Mouse (Mus musculus): ENCODE data around the gene Cnnm1. TPM values are rescaled to one million over a fixed set of nuclear protein-coding genes. Genes with fewer than 3 reads are reported as not detected.

The Cnnm1 gene
- 0.08 and 0.09 TPM in 2 replicates for polyA plus RNA-seq (2015; fragmentation: Nextera tagmentation; extraction: Ambion mirVana)

GRCm38 (mm10) chr19:43440112-43440737, at the start of gene Cnnm1:
Cnnm1 (plus strand) TSS chr19:43440436.
- peak; percentile 45; the same call in 1 of the 2 replicates for ATAC-seq (ENCODE audit: low read depth)
- Histone ChIP-seq H3K36me3 (ENCODE audit: control insufficient read depth, insufficient read depth, low read length) (no peaks in the 10 kb centered on the region), H3K4me3 (ENCODE audit: low read length) (peak within 1 kb of the TSS; percentile 56), H3K9me3 (ENCODE audit: control insufficient read depth, low read length) (no peaks in the 10 kb centered on the region), H3K9ac (ENCODE audit: low read length) (no peak within 1 kb of the TSS), H3K27ac (ENCODE audit: low read length) (no peak within 1 kb of the TSS), H3K27me3 (ENCODE audit: control insufficient read depth, insufficient read depth, low read depth, low read length) (peaks cover 55% of the 10 kb centered on the region), H3K4me1 (replicated peaks; ENCODE audit: control insufficient read depth, insufficient read depth, low read length) (peaks cover 11% of the 10 kb centered on the region), H3K4me2 (ENCODE audit: low read depth, low read length) (peak within 1 kb of the TSS; percentile 92)
- under 1% methylated on average over 42 of the region's 51 CpGs for WGBS

GRCm38 (mm10) chr19:43396327-43396726, 43.9 kb upstream of the Cnnm1 start:
- Histone ChIP-seq H3K4me1 (replicated peaks; ENCODE audit: control insufficient read depth, insufficient read depth, low read length) (no peaks in the 10 kb centered on the region), H3K36me3 (ENCODE audit: control insufficient read depth, insufficient read depth, low read length) (no peaks in the 10 kb centered on the region), H3K9ac (ENCODE audit: low read length) (no peak overlapping the region), H3K4me2 (ENCODE audit: low read depth, low read length) (no peak overlapping the region), H3K4me3 (ENCODE audit: low read length) (no peak overlapping the region), H3K27ac (ENCODE audit: low read length) (no peak overlapping the region), H3K9me3 (ENCODE audit: control insufficient read depth, low read length) (no peaks in the 10 kb centered on the region), H3K27me3 (ENCODE audit: control insufficient read depth, insufficient read depth, low read depth, low read length) (0 out of 2 replicates have a peak, but pooled peaks cover 2% of the 10 kb centered on the region)
- 2% methylated on average over 4 of the region's 4 CpGs for WGBS
- peak; percentile 61; the same call in 1 of the 2 replicates for ATAC-seq (ENCODE audit: low read depth)

- Histone ChIP-seq H3K4me2 (ENCODE audit: low read depth, low read length) (no peak overlapping the region), H3K27me3 (ENCODE audit: control insufficient read depth, insufficient read depth, low read depth, low read length) (no peaks in the 10 kb centered on the region), H3K36me3 (ENCODE audit: control insufficient read depth, insufficient read depth, low read length) (no peaks in the 10 kb centered on the region), H3K4me3 (ENCODE audit: low read length) (no peak overlapping the region), H3K27ac (ENCODE audit: low read length) (no peak overlapping the region), H3K9me3 (ENCODE audit: control insufficient read depth, low read length) (no peaks in the 10 kb centered on the region), H3K9ac (ENCODE audit: low read length) (no peak overlapping the region), H3K4me1 (replicated peaks; ENCODE audit: control insufficient read depth, insufficient read depth, low read length) (no peaks in the 10 kb centered on the region)
- WGBS, result 9% methylated on average over 1 of the region's 1 CpGs
- ATAC-seq (ENCODE audit: low read depth), result no peak
Measured at GRCm38 (mm10) chr19:43407181-43407580, 33.1 kb upstream of the Cnnm1 start.

- H3K36me3 ChIP-seq (ENCODE audit: control insufficient read depth, insufficient read depth, low read length), result no peaks in the 10 kb centered on the region
- no peak overlapping the region for H3K4me3 ChIP-seq (ENCODE audit: low read length)
- H3K4me1 ChIP-seq (replicated peaks; ENCODE audit: control insufficient read depth, insufficient read depth, low read length), result no peaks in the 10 kb centered on the region
- H3K4me2 ChIP-seq (ENCODE audit: low read depth, low read length), result no peak overlapping the region
- peak; percentile 85 for ATAC-seq (ENCODE audit: low read depth)
- no peak overlapping the region for H3K9ac ChIP-seq (ENCODE audit: low read length)
- no peaks in the 10 kb centered on the region for H3K27me3 ChIP-seq (ENCODE audit: control insufficient read depth, insufficient read depth, low read depth, low read length)
- WGBS, result 20% methylated on average over 2 of the region's 2 CpGs
- no peaks in the 10 kb centered on the region for H3K9me3 ChIP-seq (ENCODE audit: control insufficient read depth, low read length)
- no peak overlapping the region for H3K27ac ChIP-seq (ENCODE audit: low read length)
Measured at GRCm38 (mm10) chr19:43415565-43415964, 24.7 kb upstream of the Cnnm1 start.

GRCm38 (mm10) chr19:43420506-43420905, 19.7 kb upstream of the Cnnm1 start:
- Histone ChIP-seq H3K27ac (ENCODE audit: low read length) (no peak overlapping the region), H3K27me3 (ENCODE audit: control insufficient read depth, insufficient read depth, low read depth, low read length) (no peaks in the 10 kb centered on the region), H3K9me3 (ENCODE audit: control insufficient read depth, low read length) (no peaks in the 10 kb centered on the region), H3K4me2 (ENCODE audit: low read depth, low read length) (no peak overlapping the region), H3K9ac (ENCODE audit: low read length) (no peak overlapping the region), H3K4me1 (replicated peaks; ENCODE audit: control insufficient read depth, insufficient read depth, low read length) (no peaks in the 10 kb centered on the region), H3K36me3 (ENCODE audit: control insufficient read depth, insufficient read depth, low read length) (no peaks in the 10 kb centered on the region), H3K4me3 (ENCODE audit: low read length) (no peak overlapping the region)
- WGBS, result 77% methylated on average over 3 of the region's 3 CpGs
- ATAC-seq (ENCODE audit: low read depth), result no peak

- Histone ChIP-seq H3K4me3 (ENCODE audit: low read length) (no peak overlapping the region), H3K27ac (ENCODE audit: low read length) (no peak overlapping the region), H3K9me3 (ENCODE audit: control insufficient read depth, low read length) (no peaks in the 10 kb centered on the region), H3K36me3 (ENCODE audit: control insufficient read depth, insufficient read depth, low read length) (no peaks in the 10 kb centered on the region), H3K27me3 (ENCODE audit: control insufficient read depth, insufficient read depth, low read depth, low read length) (no peaks in the 10 kb centered on the region), H3K9ac (ENCODE audit: low read length) (no peak overlapping the region), H3K4me1 (replicated peaks; ENCODE audit: control insufficient read depth, insufficient read depth, low read length) (no peaks in the 10 kb centered on the region), H3K4me2 (ENCODE audit: low read depth, low read length) (no peak overlapping the region)
- 59% methylated on average over 2 of the region's 2 CpGs for WGBS
- ATAC-seq (ENCODE audit: low read depth), result no peak
Measured at GRCm38 (mm10) chr19:43424082-43424481, 16.2 kb upstream of the Cnnm1 start.

GRCm38 (mm10) chr19:43427446-43428224, 12.6 kb upstream of the Cnnm1 start:
- H3K4me2 ChIP-seq (ENCODE audit: low read depth, low read length), result no peak overlapping the region
- H3K4me1 ChIP-seq (replicated peaks; ENCODE audit: control insufficient read depth, insufficient read depth, low read length), result no peaks in the 10 kb centered on the region
- H3K4me3 ChIP-seq (ENCODE audit: low read length), result no peak overlapping the region
- 85% methylated on average over 24 of the region's 24 CpGs for WGBS
- H3K9ac ChIP-seq (ENCODE audit: low read length), result no peak overlapping the region
- H3K27me3 ChIP-seq (ENCODE audit: control insufficient read depth, insufficient read depth, low read depth, low read length), result no peaks in the 10 kb centered on the region
- H3K36me3 ChIP-seq (ENCODE audit: control insufficient read depth, insufficient read depth, low read length), result no peaks in the 10 kb centered on the region
- no peaks in the 10 kb centered on the region for H3K9me3 ChIP-seq (ENCODE audit: control insufficient read depth, low read length)
- no peak overlapping the region for H3K27ac ChIP-seq (ENCODE audit: low read length)
- no peak for ATAC-seq (ENCODE audit: low read depth)

GRCm38 (mm10) chr19:43439246-43439645, 990 bp upstream of the Cnnm1 start:
- no peak for ATAC-seq (ENCODE audit: low read depth)
- Histone ChIP-seq H3K27me3 (ENCODE audit: control insufficient read depth, insufficient read depth, low read depth, low read length) (peaks cover 60% of the 10 kb centered on the region), H3K4me3 (ENCODE audit: low read length) (no peak overlapping the region), H3K27ac (ENCODE audit: low read length) (no peak overlapping the region), H3K9me3 (ENCODE audit: control insufficient read depth, low read length) (no peaks in the 10 kb centered on the region), H3K4me1 (replicated peaks; ENCODE audit: control insufficient read depth, insufficient read depth, low read length) (peaks cover 11% of the 10 kb centered on the region), H3K9ac (ENCODE audit: low read length) (no peak overlapping the region), H3K4me2 (ENCODE audit: low read depth, low read length) (no peak overlapping the region), H3K36me3 (ENCODE audit: control insufficient read depth, insufficient read depth, low read length) (no peaks in the 10 kb centered on the region)
- 79% methylated on average over 7 of the region's 7 CpGs for WGBS

- WGBS, result under 1% methylated on average over 75 of the region's 118 CpGs
- H3K27me3 ChIP-seq (ENCODE audit: control insufficient read depth, insufficient read depth, low read depth, low read length), result peaks cover 55% of the 10 kb centered on the region
- no peaks in the 10 kb centered on the region for H3K9me3 ChIP-seq (ENCODE audit: control insufficient read depth, low read length)
- peaks cover 11% of the 10 kb centered on the region for H3K4me1 ChIP-seq (replicated peaks; ENCODE audit: control insufficient read depth, insufficient read depth, low read length)
- H3K4me3 ChIP-seq (ENCODE audit: low read length), result peak overlapping the region; percentile 56
- H3K9ac ChIP-seq (ENCODE audit: low read length), result no peak overlapping the region
- H3K4me2 ChIP-seq (ENCODE audit: low read depth, low read length), result peak overlapping the region; percentile 92
- ATAC-seq (ENCODE audit: low read depth), result peak; percentile 56
- no peaks in the 10 kb centered on the region for H3K36me3 ChIP-seq (ENCODE audit: control insufficient read depth, insufficient read depth, low read length)
- H3K27ac ChIP-seq (ENCODE audit: low read length), result no peak overlapping the region
Measured at GRCm38 (mm10) chr19:43440768-43441660, 778 bp downstream of the Cnnm1 start.

Measured in lung, embryonic 16.5 days (tissue).